In the genomic region with DNA sequence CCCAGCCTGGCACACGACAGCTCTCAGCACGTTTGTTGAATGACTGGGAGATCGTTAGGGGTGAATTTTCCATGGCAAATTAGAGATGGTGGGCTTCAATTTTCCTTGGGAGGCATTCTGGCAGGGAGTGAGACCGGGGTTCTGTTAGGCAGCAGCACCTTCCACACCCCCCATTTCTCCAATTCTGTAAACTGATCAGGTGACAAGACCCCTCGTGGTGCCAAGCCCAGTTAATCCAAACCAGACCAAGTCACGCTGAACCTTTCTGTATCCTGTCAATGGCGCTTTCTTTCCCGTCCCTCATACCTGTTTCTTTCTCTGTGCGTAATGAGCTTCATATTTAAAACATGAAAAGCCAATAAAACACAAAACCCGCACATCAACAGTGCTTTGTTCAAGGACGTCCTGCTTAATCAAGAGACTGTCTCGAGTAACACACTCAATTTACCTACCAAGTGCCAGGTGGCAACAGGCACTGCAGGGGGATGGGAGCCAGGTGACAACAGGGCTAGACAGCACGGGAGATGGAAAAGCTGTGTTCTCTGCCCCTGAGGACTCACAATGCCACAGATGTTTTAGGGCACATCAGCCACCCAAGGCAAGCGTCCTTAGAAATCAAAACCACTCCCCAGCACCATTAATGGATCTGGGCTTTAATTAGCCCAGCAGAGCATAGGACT, we compare ENCODE assay signal across 34 mouse cellular contexts. TPM values are rescaled to one million over a fixed set of nuclear protein-coding genes. Genes with fewer than 3 reads are reported as not detected.
A peak's percentile ranks its signal among the peaks of the same experiment; 100 is the strongest.
DNase-seq lines count a peak whose midpoint lies in the region; ATAC-seq lines count a peak whose summit lies in the region.
"Had no signal": no experiment of that assay in that cellular context is flagged by ENCODE, and none has a peak within 500 bp of the region (broad histone marks: within the 10 kb centered on the region; RNA-seq: fewer than 3 reads in every experiment).

No protein-coding gene starts in this region.

- ATAC-seq in hindbrain, embryonic 15.5 days (ENCODE audit: low FRiP score, low read depth), result no peak
- no peak for ATAC-seq in hindbrain, embryonic 16.5 days
- ATAC-seq in embryonic facial prominence, embryonic 13.5 days (ENCODE audit: insufficient number of reproducible peaks, insufficient read depth, low FRiP score, low TSS enrichment, low read depth), result 0 out of 2 replicates have a peak, but pooled peaks have one; percentile 37
- peak; percentile 62; the same call in 1 of the 2 replicates for ATAC-seq in embryonic facial prominence, embryonic 14.5 days (ENCODE audit: low read depth)
- ATAC-seq in limb, embryonic 13.5 days (ENCODE audit: low FRiP score, low read depth), result peak; percentile 57; the same call in 1 of the 2 replicates
- ATAC-seq: activated CD4-positive, CD25-positive, alpha-beta regulatory T cell, adult 4 months; forebrain, embryonic 15.5 days; intestine, embryonic 15.5 days had no signal

- no peaks in the 10 kb centered on the region for H3K27me3 ChIP-seq in hindbrain, embryonic 15.5 days
- H3K27me3 ChIP-seq in hindbrain, embryonic 16.5 days (replicated peaks; ENCODE audit: control insufficient read depth, insufficient read depth, low read length), result no peaks in the 10 kb centered on the region
- H3K27me3 ChIP-seq in embryonic facial prominence, embryonic 13.5 days, result no peaks in the 10 kb centered on the region
- H3K27me3 ChIP-seq in embryonic facial prominence, embryonic 14.5 days (replicated peaks; ENCODE audit: control insufficient read depth, insufficient read depth, low read length), result no peaks in the 10 kb centered on the region
- 0 out of 2 replicates have a peak, but pooled peaks cover 3% of the 10 kb centered on the region for H3K27me3 ChIP-seq in limb, embryonic 13.5 days
- H3K27me3 ChIP-seq in forebrain, embryonic 10.5 days (ENCODE audit: poor library complexity, severe bottlenecking), result 0 out of 2 replicates have a peak, but pooled peaks cover 6% of the 10 kb centered on the region
- H3K27me3 ChIP-seq: CH12.LX; forebrain, embryonic 15.5 days; heart, embryonic 12.5 days; intestine, embryonic 15.5 days; liver, embryonic 15.5 days had no signal

- H3K36me3 ChIP-seq in hindbrain, embryonic 15.5 days, result no peaks in the 10 kb centered on the region
- H3K36me3 ChIP-seq in hindbrain, embryonic 16.5 days (ENCODE audit: control insufficient read depth, insufficient read depth, low read length), result no peaks in the 10 kb centered on the region
- no peaks in the 10 kb centered on the region for H3K36me3 ChIP-seq in embryonic facial prominence, embryonic 13.5 days
- no peaks in the 10 kb centered on the region for H3K36me3 ChIP-seq in embryonic facial prominence, embryonic 14.5 days (ENCODE audit: control insufficient read depth, insufficient read depth, low read length)
- no peaks in the 10 kb centered on the region for H3K36me3 ChIP-seq in limb, embryonic 13.5 days
- no peaks in the 10 kb centered on the region for H3K36me3 ChIP-seq in forebrain, embryonic 10.5 days (replicated peaks)
- H3K36me3 ChIP-seq: forebrain, embryonic 15.5 days; heart, embryonic 12.5 days; intestine, embryonic 15.5 days; liver, embryonic 15.5 days had no signal

- no peaks in the 10 kb centered on the region for H3K9me3 ChIP-seq in hindbrain, embryonic 15.5 days
- H3K9me3 ChIP-seq in hindbrain, embryonic 16.5 days (ENCODE audit: control insufficient read depth, low read length), result no peaks in the 10 kb centered on the region
- H3K9me3 ChIP-seq in embryonic facial prominence, embryonic 13.5 days, result no peaks in the 10 kb centered on the region
- H3K9me3 ChIP-seq in embryonic facial prominence, embryonic 14.5 days (ENCODE audit: control insufficient read depth, low read length), result no peaks in the 10 kb centered on the region
- no peaks in the 10 kb centered on the region for H3K9me3 ChIP-seq in limb, embryonic 13.5 days
- no peaks in the 10 kb centered on the region for H3K9me3 ChIP-seq in forebrain, embryonic 10.5 days
- H3K9me3 ChIP-seq: forebrain, embryonic 15.5 days; heart, embryonic 12.5 days; intestine, embryonic 15.5 days; liver, embryonic 15.5 days had no signal

- 46% methylated on average over 14 of the region's 14 CpGs for WGBS in hindbrain, embryonic 15.5 days
- WGBS in hindbrain, embryonic 16.5 days, result 42% methylated on average over 14 of the region's 14 CpGs
- WGBS in embryonic facial prominence, embryonic 13.5 days, result 17% methylated on average over 14 of the region's 14 CpGs
- 32% methylated on average over 14 of the region's 14 CpGs for WGBS in embryonic facial prominence, embryonic 14.5 days
- WGBS in limb, embryonic 13.5 days, result 10% methylated on average over 14 of the region's 14 CpGs
- 60% methylated on average over 14 of the region's 14 CpGs for WGBS in forebrain, embryonic 10.5 days

- H3K4me1 ChIP-seq in hindbrain, embryonic 15.5 days (replicated peaks), result peaks cover 22% of the 10 kb centered on the region
- peaks cover 2% of the 10 kb centered on the region for H3K4me1 ChIP-seq in hindbrain, embryonic 16.5 days (ENCODE audit: control insufficient read depth, insufficient read depth, low read depth, low read length)
- peaks cover 14% of the 10 kb centered on the region for H3K4me1 ChIP-seq in embryonic facial prominence, embryonic 13.5 days
- peaks cover 9% of the 10 kb centered on the region; the same call in 1 of the 2 replicates for H3K4me1 ChIP-seq in embryonic facial prominence, embryonic 14.5 days (ENCODE audit: control insufficient read depth, insufficient read depth, low read length)
- H3K4me1 ChIP-seq in limb, embryonic 13.5 days, result peaks cover 51% of the 10 kb centered on the region
- peaks cover 30% of the 10 kb centered on the region for H3K4me1 ChIP-seq in forebrain, embryonic 10.5 days
- H3K4me1 ChIP-seq: intestine, embryonic 15.5 days; liver, embryonic 15.5 days had no signal

- H3K9ac ChIP-seq in hindbrain, embryonic 15.5 days, result no peak overlapping the region
- H3K9ac ChIP-seq in hindbrain, embryonic 16.5 days (ENCODE audit: low read depth, low read length), result no peak overlapping the region
- no peak overlapping the region for H3K9ac ChIP-seq in embryonic facial prominence, embryonic 13.5 days
- H3K9ac ChIP-seq in embryonic facial prominence, embryonic 14.5 days (ENCODE audit: low read depth, low read length), result no peak overlapping the region
- H3K9ac ChIP-seq in limb, embryonic 13.5 days, result no peak overlapping the region
- H3K9ac ChIP-seq: forebrain, embryonic 15.5 days; heart, embryonic 12.5 days; intestine, embryonic 15.5 days; liver, embryonic 15.5 days; lung, embryonic 14.5 days had no signal

- H3K27ac ChIP-seq in hindbrain, embryonic 15.5 days (replicated peaks), result peak overlapping the region; percentile 23; the same call in 1 of the 2 replicates
- no peak overlapping the region for H3K27ac ChIP-seq in hindbrain, embryonic 16.5 days (ENCODE audit: low read depth, low read length)
- H3K27ac ChIP-seq in embryonic facial prominence, embryonic 13.5 days, result no peak overlapping the region
- H3K27ac ChIP-seq in embryonic facial prominence, embryonic 14.5 days (replicated peaks; ENCODE audit: low read depth, low read length), result no peak overlapping the region
- peak overlapping the region; percentile 70 for H3K27ac ChIP-seq in limb, embryonic 13.5 days
- no peak overlapping the region for H3K27ac ChIP-seq in forebrain, embryonic 10.5 days
- H3K27ac ChIP-seq: forebrain, embryonic 15.5 days; gastrocnemius, adult 2 months; intestine, embryonic 15.5 days; liver, embryonic 15.5 days had no signal

- H3K4me2 ChIP-seq in hindbrain, embryonic 15.5 days, result no peak overlapping the region
- H3K4me2 ChIP-seq in hindbrain, embryonic 16.5 days (ENCODE audit: low read length), result no peak overlapping the region
- peak overlapping the region; percentile 18; the same call in 1 of the 2 replicates for H3K4me2 ChIP-seq in embryonic facial prominence, embryonic 13.5 days
- no peak overlapping the region for H3K4me2 ChIP-seq in embryonic facial prominence, embryonic 14.5 days (ENCODE audit: low read depth, low read length)
- peak overlapping the region; percentile 48 for H3K4me2 ChIP-seq in limb, embryonic 13.5 days (replicated peaks)
- H3K4me2 ChIP-seq: forebrain, embryonic 15.5 days; heart, embryonic 12.5 days; intestine, embryonic 15.5 days; liver, embryonic 15.5 days; lung, embryonic 14.5 days had no signal

- H3K4me3 ChIP-seq in hindbrain, embryonic 15.5 days, result no peak overlapping the region
- H3K4me3 ChIP-seq in hindbrain, embryonic 16.5 days (ENCODE audit: low read length), result no peak overlapping the region
- H3K4me3 ChIP-seq in embryonic facial prominence, embryonic 13.5 days, result no peak overlapping the region
- H3K4me3 ChIP-seq in embryonic facial prominence, embryonic 14.5 days (ENCODE audit: low read depth, low read length), result no peak overlapping the region
- no peak overlapping the region for H3K4me3 ChIP-seq in limb, embryonic 13.5 days
- no peak overlapping the region for H3K4me3 ChIP-seq in forebrain, embryonic 10.5 days
- H3K4me3 ChIP-seq: forebrain, embryonic 15.5 days; gastrocnemius, adult 2 months; heart, embryonic 12.5 days; intestine, embryonic 15.5 days; liver, embryonic 15.5 days had no signal

- DNase-seq in embryonic facial prominence, embryonic 14.5 days (ENCODE audit: low spot score), result no peak
- DNase-seq in forebrain, embryonic 10.5 days (ENCODE audit: extremely low spot score, low spot score), result no peak
- no peak for DNase-seq in yolk sac, embryonic 10.5 days (ENCODE audit: low spot score)
- DNase-seq in testis, postnatal 10 days (ENCODE audit: low spot score), result no peak
- DNase-seq: adrenal gland, adult 2 months; adrenal gland, postnatal 36 days; B cell, adult 2 months; cerebellum, adult 18-20 months; cerebellum, postnatal 10 days; gastrocnemius, adult 2 months; gastrocnemius, postnatal 36 days; heart, adult 18-20 months; kidney, adult 8-10 months; kidney, postnatal 10 days; layer of hippocampus, adult 9-11 months; liver; lung, embryonic 14.5 days; lung, postnatal 14 days; retina, postnatal 1 day; right cerebral cortex, postnatal 14 days had no signal

RNA-seq across cellular contexts. Expression of gene Pmfbp1, which starts 19.2 kb away (rescaled TPM):
- polyA plus RNA-seq in hindbrain, embryonic 15.5 days (2015; fragmentation: Nextera tagmentation; extraction: Ambion mirVana), result 2.1 TPM in 2 replicates
- 1.3 and 2.0 TPM in 2 replicates for polyA plus RNA-seq in hindbrain, embryonic 16.5 days (2015; fragmentation: Nextera tagmentation; extraction: Ambion mirVana)
- 0.14 TPM in 1 of 2 replicates, not detected in the other for polyA plus RNA-seq in embryonic facial prominence, embryonic 13.5 days (2015; fragmentation: Nextera tagmentation; extraction: Ambion mirVana)
- polyA plus RNA-seq in embryonic facial prominence, embryonic 14.5 days (2014; fragmentation: Nextera tagmentation; extraction: Ambion mirVana), result 0.08 and 0.38 TPM in 2 replicates
- 0.23 and 0.29 TPM in 2 replicates for polyA plus RNA-seq in limb, embryonic 13.5 days (2015; fragmentation: Nextera tagmentation; extraction: Ambion mirVana)
- polyA plus RNA-seq in forebrain, embryonic 10.5 days (2016; fragmentation: Nextera tagmentation; extraction: Ambion mirVana), result 0.09 TPM in 2 replicates
- polyA plus RNA-seq: activated CD4-positive, CD25-positive, alpha-beta regulatory T cell, adult 4 months; adrenal gland, adult 2 months; heart, embryonic 12.5 days; heart, postnatal 0 days; intestine, embryonic 15.5 days; large intestine, adult 2 months; liver, embryonic 15.5 days; small intestine, adult 2 months; stomach, embryonic 14.5 days had no signal

Comparison
In these comparisons a context has a peak if more than half of its experiments do, and no peak if none do; other contexts are left out.
1. H3K27ac ChIP-seq: peak in hindbrain, embryonic 15.5 days (single experiment) and limb, embryonic 13.5 days (single experiment); none in hindbrain, embryonic 16.5 days (single experiment), embryonic facial prominence, embryonic 13.5 days (single experiment), embryonic facial prominence, embryonic 14.5 days (single experiment) and forebrain, embryonic 10.5 days (single experiment).
2. H3K4me2 ChIP-seq: peak in embryonic facial prominence, embryonic 13.5 days (single experiment) and limb, embryonic 13.5 days (single experiment); none in hindbrain, embryonic 15.5 days (single experiment), hindbrain, embryonic 16.5 days (single experiment) and embryonic facial prominence, embryonic 14.5 days (single experiment).
3. ATAC-seq: peak in embryonic facial prominence, embryonic 13.5 days (single experiment), embryonic facial prominence, embryonic 14.5 days (single experiment) and limb, embryonic 13.5 days (single experiment); none in hindbrain, embryonic 15.5 days (single experiment) and hindbrain, embryonic 16.5 days (single experiment).